Mouse (Mus musculus) cortical plate, adult 2 months (tissue): Measurements from ENCODE around the gene F2r.

ENCODE experiments used
- CTCF ChIP-seq: fragments of 200-500 bp; IDR thresholded peaks from 2 replicates; pipeline ENCODE4 v1.5.1; 2011; ENCODE audit warnings: mild to moderate bottlenecking, control low read depth, low read length; ENCODE audit not compliant: insufficient read depth; ENCODE audit errors: extremely low read depth
- POLR2A ChIP-seq: fragments of 200-500 bp; IDR thresholded peaks from 2 replicates; pipeline ENCODE4 v1.6.1; 2011; ENCODE audit warnings: mild to moderate bottlenecking, low read length, control low read depth; ENCODE audit not compliant: insufficient read depth; ENCODE audit errors: extremely low read depth

- TF ChIP-seq CTCF, result no peak
- TF ChIP-seq POLR2A, result no peak
Measured at GRCm38 (mm10) chr13:95651870-95652668, 33.8 kb upstream of the F2r start.
